ENCODE assay signal across 19 mouse cellular contexts in the genomic region with DNA sequence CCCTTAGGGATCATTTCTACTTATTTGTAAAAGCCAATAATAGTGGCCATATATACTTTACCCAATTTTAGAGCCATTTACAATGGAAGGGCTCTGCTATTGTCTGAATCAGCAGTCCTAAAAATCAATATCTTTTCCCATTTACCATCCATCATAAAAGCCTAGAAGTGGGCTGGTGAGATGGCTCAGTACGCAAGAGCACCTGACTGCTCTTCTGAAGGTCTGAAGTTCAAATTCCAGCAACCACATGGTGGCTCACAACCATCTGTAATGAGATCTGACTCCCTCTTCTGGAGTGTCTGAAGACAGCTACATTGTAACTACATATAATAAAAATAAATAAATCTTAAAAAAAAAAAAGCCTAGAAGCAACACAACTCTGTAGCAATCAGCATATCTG. TPM values are rescaled to one million over a fixed set of nuclear protein-coding genes. Genes with fewer than 3 reads are reported as not detected.
"Had no signal": no experiment of that assay in that cellular context is flagged by ENCODE, and none has a peak within 500 bp of the region (broad histone marks: within the 10 kb centered on the region; RNA-seq: fewer than 3 reads in every experiment).

No protein-coding gene starts in this region.

RNA-seq across cellular contexts. Expression of gene AC109138.7, which starts 34.5 kb away (rescaled TPM):
- polyA plus RNA-seq: cortical plate, adult 2 months; embryonic facial prominence, embryonic 10.5 days; embryonic facial prominence, embryonic 11.5 days; embryonic facial prominence, embryonic 12.5 days; embryonic facial prominence, embryonic 13.5 days; embryonic facial prominence, embryonic 14.5 days; embryonic facial prominence, embryonic 15.5 days; erythroblast, embryonic 14.5 days; forebrain, embryonic 10.5 days; forebrain, embryonic 11.5 days; forebrain, embryonic 12.5 days; forebrain, embryonic 13.5 days; forebrain, embryonic 14.5 days; forebrain, embryonic 15.5 days; forebrain, embryonic 16.5 days; forebrain, postnatal 0 days; frontal cortex, adult 2 months; gonadal fat pad, adult 2 months; heart, adult 2 months had no signal

RNA-seq across cellular contexts. Expression of gene Clcf1, which starts 34.6 kb away (rescaled TPM):
- polyA plus RNA-seq: erythroblast, embryonic 14.5 days had no signal
